Mouse (Mus musculus) CD4-positive, CD25-positive, alpha-beta regulatory T cell, adult 2 months (primary cell): ENCODE results near the gene Eln.

Experiments used
- DNase-seq: peaks from one replicate; pipeline ENCODE4 v3.0.0-alpha.2; 2012; ENCODE audit warnings: low read depth, low spot score

Eln gene

DNA sequence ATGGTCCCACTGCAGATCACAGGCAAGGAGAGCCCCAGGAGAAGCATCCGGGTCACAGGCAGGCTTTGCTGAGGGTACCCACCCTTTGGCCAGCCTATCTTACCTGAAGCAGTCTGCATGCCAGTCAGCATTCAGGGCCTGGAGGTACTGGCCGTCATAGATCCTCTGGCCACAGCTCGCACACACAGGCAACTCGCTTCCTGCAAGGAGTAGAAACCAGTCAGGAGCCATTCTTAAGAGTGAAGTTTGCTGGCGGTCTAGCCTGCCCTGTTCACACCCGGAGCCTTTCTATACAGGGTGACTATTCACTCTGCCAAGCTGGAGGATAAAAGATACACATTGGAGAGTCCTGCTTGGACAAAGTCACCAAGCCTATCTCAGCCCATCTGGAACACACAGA is 60.6 kb downstream of the Eln start:
- DNase-seq: no peak

GRCm38 (mm10) chr5:134684398-134684797 is 62.7 kb downstream of the Eln start:
- no peak for DNase-seq

- DNase-seq: no peak
Observed at GRCm38 (mm10) chr5:134683813-134684212, 63.3 kb downstream of the Eln start.

- DNase-seq: no peak
Observed at GRCm38 (mm10) chr5:134680238-134680637, 66.9 kb downstream of the Eln start.

DNA sequence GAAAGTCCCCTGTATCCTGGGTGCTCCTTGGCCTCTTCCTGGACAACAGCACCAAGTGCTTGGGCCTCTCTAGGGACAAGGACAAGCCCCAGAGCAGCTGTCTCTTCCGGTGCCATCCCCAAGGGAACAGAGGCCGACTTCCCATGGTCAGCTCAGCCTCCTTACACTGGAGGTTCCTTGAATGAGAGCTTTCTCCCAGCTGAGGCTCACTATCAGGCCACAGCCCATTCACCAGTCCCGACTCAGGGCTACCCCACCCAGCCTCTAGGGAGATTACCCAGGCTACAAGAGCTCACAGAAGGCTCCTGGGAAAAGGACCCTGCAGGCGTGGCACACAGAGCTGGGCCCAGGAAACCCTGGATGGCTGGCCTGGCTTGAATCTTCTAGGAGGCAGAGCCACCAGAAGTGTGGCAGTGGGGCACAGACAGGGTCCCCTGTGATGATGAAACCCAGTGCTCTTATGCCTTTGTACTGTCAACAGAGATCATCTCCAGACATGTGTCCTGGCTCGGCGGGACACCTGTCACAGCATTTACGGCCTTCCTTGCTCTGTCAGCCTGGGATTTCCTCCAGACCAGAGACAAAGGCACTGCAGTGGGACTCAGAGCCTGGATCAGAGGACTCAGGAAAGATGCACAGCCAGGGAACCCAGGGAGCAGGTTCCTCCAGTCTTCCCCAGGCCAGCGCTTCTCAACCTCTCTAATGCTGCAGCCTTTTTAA is 68.1 kb downstream of the Eln start:
- no peak for DNase-seq

DNA sequence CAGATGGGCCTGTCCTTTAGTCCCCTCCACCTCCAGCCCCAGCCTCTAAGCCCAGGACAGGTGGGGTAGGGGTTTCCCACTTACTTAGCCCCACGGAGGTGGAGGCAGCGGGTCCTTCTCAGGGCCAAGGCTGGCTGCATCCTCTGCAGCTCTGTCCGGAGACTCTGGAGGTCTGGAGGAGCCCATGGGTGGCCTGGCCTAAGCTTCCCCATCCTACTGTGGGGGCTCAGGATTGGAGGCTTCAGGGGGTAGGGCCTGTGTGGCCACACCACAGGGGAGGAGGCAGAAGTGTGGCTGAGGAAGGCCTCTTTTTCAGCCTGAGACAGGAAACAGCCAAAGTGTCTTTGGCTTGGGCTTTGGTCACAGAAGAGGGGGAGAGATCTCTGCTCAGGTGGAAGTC is 69.1 kb downstream of the Eln start:
- peak; percentile 27 for DNase-seq

GRCm38 (mm10) chr5:134677491-134677890 is 69.6 kb downstream of the Eln start:
- no peak for DNase-seq

- peak; percentile 86 for DNase-seq
Observed at GRCm38 (mm10) chr5:134675956-134676759, 71.0 kb downstream of the Eln start.

DNA sequence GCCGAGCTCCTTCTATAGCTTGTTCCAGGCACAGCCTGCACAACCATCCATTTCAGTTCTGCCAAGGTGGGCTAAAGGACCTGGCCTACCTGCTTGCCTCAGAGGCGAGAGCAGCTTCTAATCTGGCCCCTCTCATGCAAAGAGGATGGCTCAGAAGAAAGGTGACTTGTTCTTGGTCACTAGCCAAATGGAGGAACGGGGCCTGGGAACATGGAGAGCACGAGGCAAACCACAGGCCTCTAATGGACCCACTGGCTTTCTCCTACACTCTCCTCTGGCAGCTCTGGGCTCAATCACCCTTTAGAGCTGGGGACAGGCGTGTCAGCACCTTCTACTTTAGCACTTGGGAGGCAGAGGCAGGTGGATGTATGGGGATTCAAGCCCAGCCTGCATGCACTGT is 72.1 kb downstream of the Eln start:
- no peak for DNase-seq

GRCm38 (mm10) chr5:134672611-134673010 is 74.5 kb downstream of the Eln start:
- DNase-seq: no peak

- no peak for DNase-seq
Observed at GRCm38 (mm10) chr5:134672198-134672516, 75.0 kb downstream of the Eln start.

DNA sequence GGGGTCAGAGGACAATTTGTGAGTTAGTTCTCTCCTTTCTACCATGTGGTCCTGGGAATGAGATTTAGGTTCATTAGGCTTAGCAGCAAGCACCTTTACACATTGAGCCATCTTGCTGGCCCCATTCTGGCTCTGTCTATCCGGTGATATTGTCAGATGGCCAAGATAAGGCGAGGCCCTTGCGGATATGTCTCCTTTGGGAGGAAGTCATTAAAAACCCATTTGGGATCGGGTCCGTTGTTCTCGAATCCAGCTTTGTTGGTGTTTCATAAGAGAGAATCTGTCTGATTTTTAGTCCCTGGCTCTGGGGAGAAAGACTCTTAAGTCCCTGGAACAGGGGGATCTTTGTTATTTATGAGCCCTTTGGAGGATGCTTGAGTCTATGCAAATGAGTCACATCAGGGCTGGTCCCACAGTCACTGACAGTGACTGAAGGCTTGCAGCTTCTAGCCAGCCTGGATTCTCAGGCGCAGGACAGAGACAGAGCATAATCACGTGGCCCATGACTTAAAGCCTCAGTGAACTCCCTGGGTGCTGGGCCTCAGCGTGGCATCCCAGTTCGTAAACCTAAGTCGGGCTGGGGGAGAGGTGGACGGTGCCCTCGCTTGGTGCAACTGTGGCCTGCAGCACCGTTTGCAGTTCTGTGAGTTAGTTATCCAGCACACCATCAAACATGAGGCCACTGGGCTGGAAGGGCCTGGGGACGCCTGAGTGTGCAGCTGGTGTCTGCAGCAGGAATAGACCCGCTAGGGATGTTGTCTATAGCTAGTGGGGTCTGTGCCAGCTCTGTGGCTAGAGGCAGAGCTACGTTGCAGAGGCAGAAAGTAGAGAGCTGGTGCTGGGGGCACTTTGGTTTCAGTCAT is 75.6 kb downstream of the Eln start:
- no peak for DNase-seq

- DNase-seq: no peak
Observed at GRCm38 (mm10) chr5:134669001-134669708, 78.0 kb downstream of the Eln start.

DNA sequence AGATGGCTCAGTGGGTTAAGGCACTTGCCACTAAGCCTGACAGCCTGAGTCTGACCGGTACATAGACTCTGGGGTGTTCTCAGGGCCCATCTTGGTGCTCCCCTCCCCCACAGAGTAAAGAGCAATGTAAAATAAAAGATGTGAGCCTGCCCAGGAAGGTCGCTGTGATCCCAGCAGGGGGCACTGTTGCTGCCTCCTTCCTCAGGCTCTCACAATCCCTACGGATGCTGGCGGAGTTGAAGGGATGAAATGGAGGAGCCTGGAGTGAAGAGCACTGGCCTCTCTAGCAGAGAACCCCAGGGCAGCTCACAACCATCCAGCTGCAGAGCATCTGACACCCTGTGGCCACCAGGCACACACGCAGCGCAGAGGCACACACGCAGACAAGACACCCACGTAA is 78.6 kb downstream of the Eln start:
- peak; percentile 36 for DNase-seq

DNA sequence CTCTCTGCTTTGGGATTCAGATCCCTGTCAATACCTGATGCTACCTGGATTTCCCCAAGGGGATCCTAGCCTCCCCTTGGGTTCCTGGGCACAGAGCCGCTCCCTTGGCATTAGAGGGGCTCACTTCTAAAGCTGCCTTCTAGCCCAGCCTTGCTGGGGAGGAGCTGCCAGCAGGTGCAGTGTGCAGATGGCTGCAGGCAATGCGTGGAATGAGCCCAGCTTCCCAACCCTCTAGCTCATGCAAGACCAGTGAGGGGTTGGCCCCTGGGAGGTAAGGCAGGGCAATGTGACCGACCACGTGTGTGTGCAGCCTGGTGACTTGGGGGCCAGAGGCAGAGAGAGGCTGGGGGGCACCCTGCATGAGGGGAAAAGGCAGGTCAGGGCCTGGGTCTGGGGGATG is 90.4 kb downstream of the Eln start:
- DNase-seq: no peak
